Mouse (Mus musculus) left cerebral cortex, postnatal 4 days (tissue): ENCODE results near the gene Gpc6. TPM values are rescaled to one million over a fixed set of nuclear protein-coding genes. Genes with fewer than 3 reads are reported as not detected.

ENCODE experiments used
- DNase-seq: peaks from one replicate; pipeline ENCODE4 v3.0.0-alpha.2; 2022
- intact Hi-C: fragments of 180-260 bp; cut with DNase I; formaldehyde crosslinking; loops from one replicate; pipeline ENCODE4 v1.15.1; 2025
- total RNA-seq, 2 experiments: library from RNA; stranded (reverse); gene quantifications; 2 replicates each; pipeline ENCODE4 v1.2.3; 2021

The Gpc6 gene
- total RNA-seq, 2 experiments from 2014 or later = 24.8 to 26.4 TPM

DNA sequence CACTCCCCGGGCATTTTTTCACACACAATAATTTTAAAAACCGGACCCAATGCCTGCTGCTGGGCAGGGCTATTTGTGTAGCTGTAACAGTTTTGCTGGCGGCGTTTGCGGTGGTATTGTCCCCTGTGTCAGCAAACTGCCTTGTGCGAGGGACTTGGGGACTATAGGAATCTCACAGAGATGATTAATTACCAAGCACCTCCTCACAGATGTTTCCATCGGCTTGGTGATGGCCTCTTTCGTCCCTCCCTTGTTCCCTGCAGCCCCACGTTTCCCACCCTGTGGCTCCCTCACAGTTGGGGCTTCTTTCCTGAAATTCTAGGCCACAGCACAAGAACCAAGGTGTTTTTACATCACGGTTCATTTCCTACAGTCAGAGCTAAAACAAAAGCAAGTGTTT, 980.6 kb downstream of the Gpc6 start:
- no peak for DNase-seq
- intact Hi-C loops = no loop called here

DNA sequence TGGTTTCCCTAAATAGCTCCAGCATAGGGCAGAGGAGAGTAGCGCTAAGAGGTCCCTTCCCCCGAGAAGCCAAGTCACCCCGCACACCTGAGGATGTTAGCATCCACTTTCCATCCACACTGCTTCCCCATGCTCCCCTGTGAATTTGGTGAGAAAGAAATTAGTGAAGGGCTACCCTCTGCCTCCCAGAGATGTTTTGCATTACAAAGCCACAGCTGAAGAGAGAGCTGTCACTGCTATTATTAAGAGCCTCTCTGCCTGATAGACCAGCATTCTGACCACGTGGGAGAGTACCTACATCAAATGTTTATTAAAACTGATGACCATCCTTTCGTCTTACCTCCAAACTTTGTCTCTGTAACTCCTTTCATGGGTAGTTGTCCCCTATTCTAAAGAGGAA, 981.2 kb downstream of the Gpc6 start:
- DNase-seq = no peak
- intact Hi-C loops = no loop called here

DNA sequence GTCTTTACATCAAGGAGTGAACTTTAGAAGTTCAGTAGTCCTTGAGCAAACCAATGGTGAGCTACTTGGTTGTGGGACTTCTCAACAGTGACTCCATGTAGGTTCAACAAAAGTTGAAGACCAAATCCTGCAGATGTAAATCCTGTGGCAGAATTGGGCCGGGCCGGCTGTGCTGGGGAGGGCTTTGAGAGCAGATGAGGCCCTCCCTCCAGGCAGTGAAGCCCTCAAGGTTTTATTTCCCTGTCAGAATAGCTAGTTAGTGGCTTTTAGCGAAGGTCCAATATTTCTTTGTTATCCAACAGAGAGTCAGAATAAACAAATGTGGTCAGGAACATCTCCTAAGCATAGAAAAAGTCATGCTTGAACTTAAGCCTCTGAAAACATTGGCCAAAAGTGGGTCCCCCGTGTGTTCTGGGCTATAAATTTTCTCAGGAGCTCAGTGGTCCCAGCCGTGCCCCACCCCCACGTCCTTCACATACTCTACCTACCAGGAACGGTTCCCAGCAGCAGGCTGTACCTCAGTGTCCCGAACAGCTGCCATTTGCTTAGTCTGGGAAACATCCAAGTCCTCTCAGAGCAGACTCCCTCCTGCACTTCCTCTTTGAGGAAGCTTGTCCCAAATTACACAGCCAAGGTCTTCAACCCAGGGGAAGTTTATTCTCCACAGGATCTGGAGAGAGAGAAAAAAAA, 983.3 kb downstream of the Gpc6 start:
- intact Hi-C loops = no loop called here
- DNase-seq = no peak

DNA sequence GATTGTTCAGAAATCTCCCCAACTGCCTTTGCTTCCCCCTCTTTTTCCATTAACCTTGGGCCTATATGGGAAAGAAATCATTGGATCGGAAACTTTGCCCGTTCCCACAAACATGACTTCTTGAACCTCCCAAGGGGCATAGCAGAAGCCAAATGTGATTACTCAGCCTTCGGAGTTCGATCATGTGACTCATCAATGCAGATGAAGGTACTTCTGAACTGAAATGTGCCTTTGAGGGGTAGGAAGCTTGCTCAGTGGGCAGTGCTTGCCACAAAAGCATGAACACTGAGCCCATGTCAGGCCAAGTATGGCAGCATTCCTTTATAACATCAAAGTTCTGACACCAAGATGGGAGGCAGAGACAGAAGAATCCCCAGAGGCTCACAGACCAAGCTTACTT, 983.9 kb downstream of the Gpc6 start:
- DNase-seq = no peak
- intact Hi-C loops = no loop called here

DNA sequence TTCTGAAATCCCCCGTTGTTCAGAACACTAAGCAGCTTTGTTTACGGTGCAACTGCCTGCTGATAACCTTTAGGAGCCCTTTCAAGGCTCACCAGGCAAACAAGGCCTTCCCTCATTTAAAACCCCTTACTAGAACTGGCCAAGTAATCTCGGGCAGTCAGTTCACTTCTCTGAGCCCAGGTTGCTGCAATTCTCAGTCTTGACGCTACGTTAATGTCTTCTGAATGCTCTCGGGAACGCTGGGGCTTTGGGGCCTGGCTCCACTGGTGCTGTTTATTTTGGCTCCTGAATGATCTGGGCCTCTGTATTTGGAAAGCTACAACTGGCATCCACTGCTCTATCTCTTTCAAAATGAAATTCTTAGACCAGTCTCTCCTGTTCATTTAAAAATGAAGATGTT, 985.2 kb downstream of the Gpc6 start:
- intact Hi-C loops = no loop called here
- no peak for DNase-seq

DNA sequence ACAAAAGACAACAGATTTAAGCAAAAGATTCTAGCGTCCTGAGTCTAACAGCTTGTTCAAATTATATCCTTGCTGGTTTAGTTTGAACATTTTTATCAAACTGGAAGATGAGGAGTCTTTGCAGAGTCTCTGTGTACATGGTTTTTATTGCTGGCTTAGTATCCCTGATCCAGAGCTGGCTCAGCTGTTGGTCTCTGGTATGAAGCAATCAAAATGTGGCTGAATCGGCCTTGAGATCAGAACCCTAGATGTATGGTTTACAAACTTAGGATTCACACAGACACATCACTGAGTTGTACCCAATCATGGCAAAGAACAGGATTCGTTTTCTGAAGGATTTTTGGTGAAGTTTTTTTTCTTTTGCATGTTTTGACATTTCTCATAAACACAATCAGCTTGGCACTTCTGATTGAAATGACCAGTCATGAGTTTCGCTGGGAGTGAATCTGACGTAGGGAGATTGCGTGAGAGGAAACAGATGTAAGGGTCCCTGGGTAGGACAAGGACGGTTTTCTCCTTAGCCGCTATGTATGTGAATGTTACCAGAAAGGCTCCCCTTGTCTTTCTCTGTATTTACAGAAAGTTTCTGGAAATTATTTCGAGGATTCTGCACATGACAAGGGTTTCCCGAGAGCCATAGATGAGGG, 987.6 kb downstream of the Gpc6 start:
- intact Hi-C loops = no loop called here
- DNase-seq = no peak

DNA sequence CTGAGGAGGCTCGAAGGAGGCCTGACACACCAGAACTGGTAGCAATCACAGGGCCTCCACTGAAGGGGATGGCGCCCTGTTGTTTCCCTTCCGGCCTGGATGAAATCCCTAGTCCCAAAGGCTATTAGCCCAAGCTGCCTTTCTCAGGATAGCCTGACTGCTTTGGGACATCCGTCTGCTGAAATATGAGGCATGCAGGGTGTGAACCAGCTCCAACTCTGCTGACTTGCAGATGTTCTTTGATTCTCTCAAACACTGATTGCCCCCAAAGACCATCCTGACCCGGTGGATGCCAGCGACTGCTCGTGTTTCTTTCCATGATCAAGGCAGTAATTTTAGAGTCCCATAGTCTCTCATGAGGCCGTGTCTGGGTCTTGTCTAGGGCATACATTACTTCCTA, 991.5 kb downstream of the Gpc6 start:
- intact Hi-C loops = no loop called here
- DNase-seq = no peak

- intact Hi-C loops = no loop called here
- DNase-seq = no peak
Observed at GRCm38 (mm10) chr14:117918724-117919123, 993.6 kb downstream of the Gpc6 start.

- DNase-seq = no peak
- intact Hi-C loops = no loop called here
Observed at GRCm38 (mm10) chr14:117919612-117920011, 994.5 kb downstream of the Gpc6 start.

DNA sequence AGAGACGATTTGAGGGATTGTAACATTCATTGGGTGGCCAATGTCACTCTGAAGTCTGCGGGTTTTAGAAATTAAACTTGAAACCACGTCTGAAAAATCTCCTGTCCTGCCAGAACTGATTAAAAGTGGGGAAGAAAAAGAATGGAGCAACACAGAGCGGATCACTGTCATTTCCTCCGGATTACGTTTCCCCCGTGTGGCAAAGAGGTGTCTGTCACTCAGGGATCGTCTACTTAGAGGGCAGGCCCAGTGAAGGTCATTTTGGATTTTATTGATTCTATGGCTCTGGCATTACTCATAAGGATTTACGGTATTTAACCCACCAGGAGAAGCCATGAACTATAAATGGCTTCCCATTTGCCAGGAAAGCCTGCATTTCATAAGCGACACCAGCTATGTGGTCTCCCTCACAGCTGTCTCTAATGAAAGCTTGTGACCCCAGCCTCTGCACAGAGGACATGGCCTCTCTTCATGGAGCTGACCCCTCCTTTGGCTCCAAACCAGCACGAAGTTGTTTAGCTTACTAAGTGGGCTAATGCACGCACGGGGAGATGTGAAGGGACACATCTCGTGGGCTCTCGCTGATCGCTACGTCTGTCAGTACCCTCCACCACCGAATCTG, 996.4 kb downstream of the Gpc6 start:
- DNase-seq = no peak
- intact Hi-C loops = no loop called here

DNA sequence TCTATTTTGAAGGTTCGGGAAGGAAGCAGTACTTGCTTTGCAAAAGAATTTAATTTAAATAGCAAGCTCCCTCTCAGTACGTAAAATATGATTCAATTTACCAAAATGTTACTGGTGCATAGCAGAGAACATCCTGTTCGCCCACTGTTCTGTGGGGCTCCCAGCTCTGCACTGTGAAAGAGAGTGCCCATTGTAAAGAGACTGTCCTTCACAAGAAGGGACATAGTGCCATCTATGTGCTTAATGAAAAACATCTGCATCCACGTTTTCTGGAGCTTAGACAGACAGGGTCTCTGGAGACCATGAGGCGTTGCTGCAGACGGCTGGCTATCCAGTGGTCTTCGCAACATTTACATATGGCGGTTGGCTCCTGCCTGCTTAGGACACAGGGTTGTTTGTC, 998.6 kb downstream of the Gpc6 start:
- DNase-seq = no peak
- intact Hi-C loops = no loop called here

- intact Hi-C loops = loop anchor here (10.0 kb wide), 1 partner anchor 1005 kb away; the partner anchor contains the start of gene Gpc6
- DNase-seq = no peak
Observed at GRCm38 (mm10) chr14:117930105-117930847, 1005.2 kb downstream of the Gpc6 start.

DNA sequence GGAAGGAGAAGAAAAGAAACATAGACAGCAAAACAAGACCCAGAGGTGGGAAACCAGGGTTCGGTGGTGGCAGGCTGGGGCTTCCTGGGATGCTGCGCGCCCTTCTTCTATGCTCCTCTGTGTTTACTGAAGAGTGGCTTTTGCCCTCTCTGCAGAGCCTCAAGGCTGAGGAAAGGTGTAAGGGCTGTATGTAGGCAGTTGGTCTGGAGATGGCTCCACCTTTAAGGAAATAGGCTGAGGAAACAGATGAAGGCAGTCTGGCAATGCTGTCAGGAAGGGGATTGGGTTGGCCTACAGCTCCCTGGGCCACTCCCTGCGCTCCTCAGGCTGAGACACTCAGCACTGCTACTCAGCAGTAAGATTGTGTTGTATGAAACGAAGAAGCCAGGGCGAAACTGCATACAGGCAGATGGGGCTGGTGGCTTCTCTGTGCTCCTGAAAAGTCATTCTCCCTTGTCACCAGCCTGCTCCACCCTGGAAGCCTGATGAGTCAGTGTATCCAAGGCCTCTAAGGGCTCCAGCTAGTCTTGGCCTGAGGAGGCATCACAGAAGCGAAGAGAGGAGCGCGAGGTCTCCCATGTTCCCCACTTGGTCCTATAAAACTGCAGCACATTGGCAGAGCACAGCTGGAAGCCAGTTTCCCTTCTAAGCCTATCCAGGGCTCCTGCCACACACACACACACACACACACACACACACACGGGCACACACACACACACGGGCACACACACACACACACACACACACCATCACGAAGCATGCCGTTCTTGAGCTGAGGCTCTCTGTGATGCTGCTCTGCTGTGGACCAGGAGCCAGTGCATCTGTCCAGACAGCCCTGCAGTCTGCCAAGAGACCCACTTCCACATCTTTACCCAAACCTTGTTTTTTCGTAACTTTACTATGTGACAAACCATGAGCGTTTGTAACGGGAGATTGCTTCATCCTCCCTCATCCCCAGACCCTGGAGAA, 1006.0 kb downstream of the Gpc6 start:
- no peak for DNase-seq
- intact Hi-C loops = loop anchor here (10.0 kb wide), 1 partner anchor 1006 kb away; the partner anchor contains the start of gene Gpc6

- intact Hi-C loops = loop anchor here (10.0 kb wide), 1 partner anchor 1008 kb away; the partner anchor contains the start of gene Gpc6
- DNase-seq = no peak
Observed at GRCm38 (mm10) chr14:117932163-117932851, 1007.2 kb downstream of the Gpc6 start.

GRCm38 (mm10) chr14:117938554-117938953, 1013.4 kb downstream of the Gpc6 start:
- peak; percentile 28 for DNase-seq
- intact Hi-C loops = loop anchor here (10.0 kb wide), 1 partner anchor 1014 kb away; the partner anchor contains the start of gene Gpc6

- intact Hi-C loops = loop anchor here (10.0 kb wide), 1 partner anchor 1015 kb away; the partner anchor contains the start of gene Gpc6
- DNase-seq = no peak
Observed at GRCm38 (mm10) chr14:117939471-117939870, 1014.4 kb downstream of the Gpc6 start.

DNA sequence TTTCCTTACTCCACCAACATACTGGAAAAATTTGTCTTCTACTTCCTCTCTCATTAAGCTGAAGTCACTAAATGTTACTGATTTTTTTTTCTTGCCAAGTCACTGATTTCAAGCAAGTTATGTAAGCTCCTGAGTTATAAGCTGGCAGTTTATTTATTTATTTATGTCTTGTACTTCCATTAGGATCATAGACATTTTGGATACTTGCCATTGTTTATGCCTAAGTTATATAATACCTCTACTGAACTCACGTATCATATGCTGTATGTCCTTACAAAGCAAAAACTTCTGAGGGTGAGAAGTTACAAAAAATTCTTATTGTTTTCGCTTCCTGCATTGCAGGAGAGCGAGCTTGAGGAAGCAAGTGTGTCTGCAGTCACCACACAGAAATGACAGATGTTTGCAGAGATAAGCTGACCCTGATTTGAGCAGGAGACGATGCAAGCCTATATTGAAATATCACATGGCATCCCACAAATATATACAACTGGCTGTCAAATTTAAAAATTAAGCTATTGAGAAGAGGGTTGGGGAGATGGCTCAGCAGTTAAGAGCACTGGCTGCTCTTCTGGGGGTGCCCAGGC, 1020.9 kb downstream of the Gpc6 start:
- no peak for DNase-seq
- intact Hi-C loops = no loop called here

GRCm38 (mm10) chr14:117951265-117951664, 1026.2 kb downstream of the Gpc6 start:
- intact Hi-C loops = no loop called here
- no peak for DNase-seq

DNA sequence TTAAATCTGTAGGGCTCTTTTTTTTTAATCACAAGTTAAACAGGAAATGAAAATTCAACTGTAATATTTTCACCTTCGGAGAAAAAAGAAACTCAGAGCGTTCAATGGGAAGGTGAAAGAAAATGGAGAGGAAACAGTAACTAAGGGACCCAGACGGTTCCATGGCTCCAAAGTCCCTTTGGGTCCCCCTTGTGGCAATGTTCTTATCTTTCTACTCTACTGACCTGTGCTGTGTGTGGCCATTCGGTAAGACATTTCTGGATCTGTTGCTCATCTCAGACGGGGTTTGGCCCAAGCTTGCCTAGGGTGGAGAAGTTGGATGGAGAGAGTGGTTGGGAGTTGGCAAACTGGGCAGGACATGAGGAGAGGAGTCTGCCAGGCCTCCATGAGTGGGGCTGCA, 1026.6 kb downstream of the Gpc6 start:
- intact Hi-C loops = no loop called here
- DNase-seq = peak; percentile 47
